Mouse (Mus musculus): ENCODE data around the gene Cnot2.

GRCm38 (mm10) chr10:116440946-116441345 lies 140.4 kb downstream of the Cnot2 start:
- TF ChIP-seq CTCF (IDR thresholded peaks at IDR 0.05; ENCODE audit: low read depth, low read length) (no peak), POLR2A (IDR thresholded peaks at IDR 0.05; ENCODE audit: extremely low read depth, insufficient read depth, low read length) (no peak)
